Mouse (Mus musculus) CH12.LX (cell line): Measurements from ENCODE around the gene Rgs3. TPM values are rescaled to one million over a fixed set of nuclear protein-coding genes. Genes with fewer than 3 reads are reported as not detected.
A peak's percentile ranks its signal among the peaks of the same experiment; 100 is the strongest.

Experiments
- DNase-seq: peaks from one replicate; pipeline ENCODE4 v3.0.0-alpha.2; 2013; ENCODE audit errors: extremely low read depth
- H3K27ac ChIP-seq: 2 replicates; pipeline ENCODE4 v1.5.1; 2012; ENCODE audit warnings: low read depth, mild to moderate bottlenecking, control low read depth, moderate library complexity; ENCODE audit not compliant: insufficient read depth
- H3K27me3 ChIP-seq: replicated peaks from 2 replicates; pipeline ENCODE3; 2012; ENCODE audit warnings: inconsistent platforms
- H3K36me3 ChIP-seq, 2 experiments: replicated peaks in 1 of 2; 2 replicates each; pipeline versions ENCODE3 to v1.6.1; 2012; ENCODE audit warnings: inconsistent platforms in 1 of 2, low read length in 1 of 2, mild to moderate bottlenecking in 1 of 2, mixed read lengths in 1 of 2, moderate library complexity in 1 of 2; ENCODE audit not compliant: control insufficient read depth in 1 of 2, insufficient read depth in 1 of 2
- H3K4me1 ChIP-seq, 2 experiments: 2 replicates each; pipeline ENCODE4 v1.6.1; 2012; ENCODE audit warnings: inconsistent platforms in 1 of 2, moderate library complexity in 1 of 2; ENCODE audit not compliant: insufficient read depth in 2 of 2, control insufficient read depth in 1 of 2
- H3K4me2 ChIP-seq: 2 replicates; pipeline ENCODE4 v1.6.1; 2012; ENCODE audit warnings: low read depth, mild to moderate bottlenecking, control low read depth; ENCODE audit not compliant: poor library complexity, insufficient read depth, severe bottlenecking
- H3K4me3 ChIP-seq, 3 experiments: fragments of 150-350 bp in 1 of 3; sonication (generic) in 1 of 3; replicated peaks in 1 of 3; 2 replicates each; pipeline versions ENCODE3 to v1.5.1; 2011 to 2012; ENCODE audit warnings: low read depth in 2 of 3, low read length in 2 of 3, mild to moderate bottlenecking in 2 of 3, moderate library complexity in 2 of 3, control low read depth in 1 of 3, improper control_type of control experiment in 1 of 3, inconsistent platforms in 1 of 3, mixed read lengths in 1 of 3; ENCODE audit not compliant: poor library complexity in 1 of 3
- H3K79me2 ChIP-seq: replicated peaks from 2 replicates; pipeline ENCODE4 v1.6.1; 2012; ENCODE audit warnings: mild to moderate bottlenecking, moderate library complexity; ENCODE audit not compliant: control insufficient read depth, poor library complexity, insufficient read depth, severe bottlenecking; ENCODE audit errors: extremely low read depth
- H3K9ac ChIP-seq: 2 replicates; pipeline ENCODE4 v1.6.1; 2012; ENCODE audit warnings: low read depth, mild to moderate bottlenecking, control low read depth, moderate library complexity; ENCODE audit not compliant: insufficient read depth
- H3K9me3 ChIP-seq: replicated peaks from 2 replicates; pipeline ENCODE3; 2012; ENCODE audit warnings: low read length, inconsistent platforms, mixed read lengths
- BHLHE40 ChIP-seq: IDR thresholded peaks from 2 replicates; pipeline ENCODE4 v1.6.1; 2011; ENCODE audit warnings: mild to moderate bottlenecking, low read depth, low read length, improper control_type of control experiment
- CHD2 ChIP-seq: IDR thresholded peaks from 2 replicates; pipeline ENCODE4 v1.6.1; 2011; ENCODE audit warnings: low read length, improper control_type of control experiment
- EP300 ChIP-seq: IDR thresholded peaks from 2 replicates; pipeline ENCODE4 v1.6.1; 2011; ENCODE audit warnings: low read length, improper control_type of control experiment
- GABPA ChIP-seq: IDR thresholded peaks from 2 replicates; pipeline ENCODE4 v1.6.1; 2012; ENCODE audit warnings: low read depth, low read length, improper control_type of control experiment, inconsistent platforms; ENCODE audit not compliant: insufficient replicate concordance
- JUND ChIP-seq: conservative IDR thresholded peaks from 2 replicates; pipeline ENCODE4 v1.6.1; 2011; ENCODE audit warnings: low read depth, low read length, improper control_type of control experiment
- MAZ ChIP-seq: IDR thresholded peaks from 2 replicates; pipeline ENCODE4 v1.6.1; 2012; ENCODE audit warnings: low read depth, mild to moderate bottlenecking, inconsistent platforms, low read length, improper control_type of control experiment, moderate library complexity
- MYC ChIP-seq: IDR thresholded peaks from 2 replicates; pipeline ENCODE4 v1.6.1; 2011; ENCODE audit warnings: low read depth, mild to moderate bottlenecking, improper control_type of control experiment, low read length
- PAX5 ChIP-seq: IDR thresholded peaks from 2 replicates; pipeline ENCODE4 v1.6.1; 2012; ENCODE audit warnings: low read length, inconsistent platforms, mixed read lengths
- POLR2AphosphoS2 ChIP-seq: IDR thresholded peaks from 2 replicates; pipeline ENCODE4 v1.6.1; 2011; ENCODE audit warnings: low read depth, low read length, improper control_type of control experiment
- SIN3A ChIP-seq: IDR thresholded peaks from 2 replicates; pipeline ENCODE4 v1.6.1; 2012; ENCODE audit warnings: low read length, improper control_type of control experiment, inconsistent platforms
- SMC3 ChIP-seq: IDR thresholded peaks from 2 replicates; pipeline ENCODE4 v1.6.1; 2011; ENCODE audit warnings: low read depth, low read length, improper control_type of control experiment
- TBP ChIP-seq: conservative IDR thresholded peaks from 2 replicates; pipeline ENCODE4 v1.6.1; 2011; ENCODE audit warnings: low read depth, low read length, improper control_type of control experiment
- UBTF ChIP-seq: IDR thresholded peaks from 2 replicates; pipeline ENCODE4 v1.6.1; 2012; ENCODE audit warnings: low read depth, mild to moderate bottlenecking, inconsistent platforms, low read length, improper control_type of control experiment, moderate library complexity
- USF1 ChIP-seq: IDR thresholded peaks from 2 replicates; pipeline ENCODE4 v1.6.1; 2014; ENCODE audit warnings: low read depth, mild to moderate bottlenecking, inconsistent platforms, low read length, improper control_type of control experiment
- ZMIZ1 ChIP-seq: IDR thresholded peaks from 2 replicates; pipeline ENCODE4 v1.6.1; 2012; ENCODE audit warnings: low read depth, mild to moderate bottlenecking, inconsistent platforms, low read length, improper control_type of control experiment
- ZNF384 ChIP-seq: IDR thresholded peaks from 2 replicates; pipeline ENCODE4 v1.6.1; 2012; ENCODE audit warnings: low read depth, low read length, improper control_type of control experiment, inconsistent platforms
- dilution Hi-C: fragments of 300-500 bp; cut with MboI; formaldehyde crosslinking; loops from 2 replicates; pipeline ENCODE4 v1.14.3; 2020; ENCODE audit warnings: low sequenced_read_pairs; ENCODE audit not compliant: extremely low pct_unique_long_range_greater_than_20kb, extremely low pct_ligation_motif_present
- in situ Hi-C: fragments of 300-500 bp; cut with MboI; formaldehyde crosslinking; loops from 3 replicates; pipeline ENCODE4 v1.14.3; 2019; ENCODE audit warnings: low sequenced_read_pairs, low pct_ligation_motif_present, low pct_unique_long_range_greater_than_20kb, mixed read lengths
- polyA plus RNA-seq: library from polyadenylated mRNA; unstranded; fragments of >175 nt; gene quantifications from 2 replicates; pipeline ENCODE4 v1.2.1, GENCODE M21; 2012; ENCODE audit warnings: low read depth; ENCODE audit not compliant: insufficient read length
- total RNA-seq, 2 experiments: library from RNA; depleted of rRNA; stranded (reverse); fragments of 300-350 nt in 1 of 2; fragments of >200 nt in 1 of 2; gene quantifications; 2 replicates each; pipeline ENCODE4 v1.2.3; 2012 to 2014

Gene Rgs3
- total and polyA plus RNA-seq, 3 experiments, result 3.3 to 6.0 (median 3.5) TPM

GRCm38 (mm10) chr4:62640496-62641229 lies 81.0 kb downstream of the Rgs3 start:
- no peaks in the 10 kb centered on the region for H3K9me3 ChIP-seq
- no peak overlapping the region for H3K4me3 ChIP-seq
- H3K4me2 ChIP-seq, result peak overlapping the region; percentile 8; the same call in 1 of the 2 replicates
- H3K79me2 ChIP-seq, result no peaks in the 10 kb centered on the region
- H3K27me3 ChIP-seq, result peaks cover 1% of the 10 kb centered on the region
- H3K4me1 ChIP-seq, result peaks cover 15 to 38% of the 10 kb centered on the region in 2 experiments
- no peak overlapping the region for H3K9ac ChIP-seq
- DNase-seq, result no peak
- dilution Hi-C loops (no loop called here), in situ Hi-C loops (no loop called here)
- no peak overlapping the region for H3K27ac ChIP-seq
- no peak for TF ChIP-seq GABPA
- TF ChIP-seq TBP, result no peak
- TF ChIP-seq MAZ, result no peak
- TF ChIP-seq BHLHE40, result no peak
- no peak for TF ChIP-seq JUND
- TF ChIP-seq SMC3, result no peak
- TF ChIP-seq PAX5, result no peak
- TF ChIP-seq POLR2AphosphoS2, result no peak
- TF ChIP-seq UBTF, result no peak
- TF ChIP-seq SIN3A, result no peak
- H3K36me3 ChIP-seq, result no peaks in the 10 kb centered on the region

- no peak for DNase-seq
- no peak overlapping the region for H3K27ac ChIP-seq
- peaks cover 15 to 40% of the 10 kb centered on the region in 2 experiments for H3K4me1 ChIP-seq
- in situ Hi-C loops, result no loop called here
- no peak overlapping the region for H3K4me3 ChIP-seq
- H3K27me3 ChIP-seq, result no peaks in the 10 kb centered on the region
- TF ChIP-seq EP300 (no peak), TBP (no peak), MYC (no peak), USF1 (no peak), SIN3A (no peak)
- TF ChIP-seq, all 38 proteins: peak for 0
- no peaks in the 10 kb centered on the region for H3K79me2 ChIP-seq
- H3K4me2 ChIP-seq, result peak overlapping the region; percentile 8; the same call in 1 of the 2 replicates
- dilution Hi-C loops, result no loop called here
- H3K36me3 ChIP-seq, result no peaks in the 10 kb centered on the region
- H3K9me3 ChIP-seq, result no peaks in the 10 kb centered on the region
- H3K9ac ChIP-seq, result no peak overlapping the region
Measured at GRCm38 (mm10) chr4:62641230-62641589, 81.6 kb downstream of the Rgs3 start.

DNA sequence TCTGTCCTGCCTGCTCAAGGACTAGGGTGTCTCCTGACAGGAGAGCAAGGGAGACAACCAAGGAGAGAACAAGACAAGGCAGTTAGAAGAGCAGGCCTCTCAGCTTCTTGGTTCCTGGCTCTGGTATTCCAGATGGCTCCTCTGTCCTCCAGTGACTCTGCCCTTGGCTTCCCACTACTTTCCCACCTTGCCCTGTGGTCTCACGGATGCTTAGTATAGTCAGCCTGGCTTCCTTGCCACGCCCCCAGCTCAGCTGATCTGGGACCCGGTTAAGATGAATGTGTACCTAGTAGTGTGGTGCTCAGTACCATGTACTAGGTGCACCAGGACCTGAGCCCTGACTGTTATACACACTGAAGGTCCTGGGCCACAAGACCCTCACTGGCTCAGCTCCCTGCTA lies 82.0 kb downstream of the Rgs3 start:
- no peaks in the 10 kb centered on the region for H3K79me2 ChIP-seq
- H3K9ac ChIP-seq, result no peak overlapping the region
- DNase-seq, result no peak
- no peaks in the 10 kb centered on the region for H3K36me3 ChIP-seq
- in situ Hi-C loops (no loop called here), dilution Hi-C loops (no loop called here)
- H3K4me2 ChIP-seq, result 0 out of 2 replicates have a peak overlapping the region, but pooled peaks have one; percentile 8
- peaks cover 15 to 39% of the 10 kb centered on the region in 2 experiments for H3K4me1 ChIP-seq
- H3K27me3 ChIP-seq, result no peaks in the 10 kb centered on the region
- no peak overlapping the region for H3K27ac ChIP-seq
- H3K9me3 ChIP-seq, result no peaks in the 10 kb centered on the region
- no peak for TF ChIP-seq ZNF384
- TF ChIP-seq CHD2, result no peak
- TF ChIP-seq ZMIZ1, result no peak
- no peak for TF ChIP-seq PAX5
- H3K4me3 ChIP-seq, result no peak overlapping the region
